Mouse (Mus musculus) C2C12 (cell line): ENCODE data around the gene Prcp. TPM values are rescaled to one million over a fixed set of nuclear protein-coding genes. Genes with fewer than 3 reads are reported as not detected.

Experiments used
- H3K27me3 ChIP-seq: one replicate; pipeline ENCODE4 v1.6.1; 2011; ENCODE audit not compliant: control insufficient read depth, insufficient read depth, insufficient read length
- H3K36me3 ChIP-seq: one replicate; pipeline ENCODE4 v1.6.1; 2011; ENCODE audit not compliant: control insufficient read depth, insufficient read depth
- H3K4me3 ChIP-seq: one replicate; pipeline ENCODE4 v1.5.1; 2011; ENCODE audit warnings: mild to moderate bottlenecking, control low read depth; ENCODE audit not compliant: poor library complexity, insufficient read depth, severe bottlenecking
- H3K79me2 ChIP-seq: one replicate; pipeline ENCODE4 v1.6.1; 2011; ENCODE audit not compliant: control insufficient read depth, insufficient read depth
- H3K79me3 ChIP-seq: one replicate; pipeline ENCODE4 v1.6.1; 2011; ENCODE audit warnings: low read depth, control low read depth
- H3ac ChIP-seq: one replicate; pipeline ENCODE3; 2011; ENCODE audit warnings: low read depth; ENCODE audit not compliant: control insufficient read depth, insufficient read length
- CEBPB ChIP-seq: IDR thresholded peaks from one replicate; pipeline ENCODE4 v1.6.1; 2011; ENCODE audit warnings: low read depth, mild to moderate bottlenecking, control low read depth, moderate library complexity
- CTCF ChIP-seq: IDR thresholded peaks from one replicate; pipeline ENCODE4 v1.5.1; 2011; ENCODE audit not compliant: control insufficient read depth, insufficient read depth, insufficient read length
- FOSL1 ChIP-seq: IDR thresholded peaks from one replicate; pipeline ENCODE4 v1.8.0; 2011; ENCODE audit warnings: mild to moderate bottlenecking, low read length; ENCODE audit not compliant: poor library complexity, insufficient read depth, severe bottlenecking
- MAX ChIP-seq: IDR thresholded peaks from one replicate; pipeline ENCODE4 v1.6.1; 2011; ENCODE audit warnings: mild to moderate bottlenecking, control low read depth
- MYOD1 ChIP-seq: IDR thresholded peaks from one replicate; pipeline ENCODE4 v1.6.1; 2011; ENCODE audit warnings: low read depth; ENCODE audit not compliant: control insufficient read depth, insufficient read length
- MYOG ChIP-seq: IDR thresholded peaks from one replicate; pipeline ENCODE4 v1.6.1; 2011; ENCODE audit not compliant: control insufficient read depth, insufficient read length; ENCODE audit errors: extremely low read depth
- USF1 ChIP-seq: IDR thresholded peaks from one replicate; pipeline ENCODE4 v1.6.1; 2011; ENCODE audit warnings: low read depth, mild to moderate bottlenecking, control low read depth, moderate library complexity
- polyA plus RNA-seq: library from polyadenylated mRNA; unstranded; fragments of >200 nt; fragmentation: generic; extraction: Trizol; gene quantifications from one replicate; pipeline ENCODE4 v1.2.1, GENCODE M21; 2012; ENCODE audit warnings: missing spikeins

Gene Prcp
- polyA plus RNA-seq, 1 experiment = 17.7 TPM

GRCm38 (mm10) chr7:92950775-92951174, 76.5 kb downstream of the Prcp start:
- Histone ChIP-seq H3K36me3 (no peaks in the 10 kb centered on the region), H3K4me3 (no peak overlapping the region), H3K27me3 (no peaks in the 10 kb centered on the region), H3ac (no peak overlapping the region), H3K79me2 (no peaks in the 10 kb centered on the region), H3K79me3 (no peaks in the 10 kb centered on the region)
- no peak for TF ChIP-seq CEBPB
- TF ChIP-seq MYOG = no peak
- no peak for TF ChIP-seq MYOD1
- no peak for TF ChIP-seq FOSL1
- no peak for TF ChIP-seq MAX
- no peak for TF ChIP-seq CTCF
- TF ChIP-seq USF1 = no peak

DNA sequence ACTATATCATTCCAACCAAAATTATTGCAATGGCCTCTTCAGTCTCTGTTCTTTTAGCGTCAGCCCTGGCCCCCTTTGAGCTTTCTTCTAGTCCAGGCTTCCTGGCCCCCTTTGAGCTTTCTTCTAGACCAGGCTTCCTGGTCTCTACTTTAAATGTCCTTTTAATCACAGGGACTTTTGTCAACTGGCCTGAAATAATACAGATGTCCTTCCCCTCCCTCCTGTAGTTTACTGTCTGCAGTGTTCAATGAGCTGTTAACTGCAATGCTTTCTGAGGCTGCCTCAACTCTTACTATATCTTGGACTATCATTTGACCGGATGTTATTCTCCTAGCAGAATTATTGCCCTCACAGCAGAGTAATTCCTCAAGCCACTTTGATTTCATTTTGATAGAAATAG, 77.9 kb downstream of the Prcp start:
- TF ChIP-seq USF1 (no peak), CTCF (no peak), MAX (no peak), FOSL1 (no peak), MYOG (no peak), CEBPB (no peak), MYOD1 (no peak)
- Histone ChIP-seq H3ac (no peak overlapping the region), H3K79me3 (no peaks in the 10 kb centered on the region), H3K4me3 (no peak overlapping the region), H3K27me3 (no peaks in the 10 kb centered on the region), H3K79me2 (no peaks in the 10 kb centered on the region), H3K36me3 (no peaks in the 10 kb centered on the region)

DNA sequence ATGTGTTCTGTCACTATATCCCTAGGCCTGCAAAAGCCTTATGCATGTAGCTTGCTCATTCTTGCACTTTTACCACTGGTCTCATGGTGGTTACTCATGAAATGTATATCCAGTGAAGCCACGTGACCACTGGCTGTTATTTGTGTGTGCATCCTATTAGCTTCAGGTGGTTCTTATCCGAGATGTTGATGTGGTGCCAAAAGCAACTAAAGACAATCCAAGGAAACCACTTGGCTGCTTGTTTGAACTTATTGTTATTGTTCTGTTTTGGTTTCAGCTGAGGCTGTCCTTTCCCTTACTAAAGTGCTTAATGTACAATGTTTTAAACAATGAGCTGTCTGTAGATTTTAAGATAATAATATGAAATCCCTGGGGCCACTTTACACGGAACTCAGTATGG, 85.5 kb downstream of the Prcp start:
- Histone ChIP-seq H3ac (no peak overlapping the region), H3K36me3 (no peaks in the 10 kb centered on the region), H3K79me2 (no peaks in the 10 kb centered on the region), H3K27me3 (no peaks in the 10 kb centered on the region), H3K4me3 (no peak overlapping the region), H3K79me3 (no peaks in the 10 kb centered on the region)
- no peak for TF ChIP-seq FOSL1
- TF ChIP-seq MAX = no peak
- TF ChIP-seq CTCF = no peak
- TF ChIP-seq MYOD1 = no peak
- TF ChIP-seq USF1 = no peak
- TF ChIP-seq MYOG = no peak
- TF ChIP-seq CEBPB = no peak

GRCm38 (mm10) chr7:92961876-92962275, 87.6 kb downstream of the Prcp start:
- Histone ChIP-seq H3K36me3 (no peaks in the 10 kb centered on the region), H3K4me3 (no peak overlapping the region), H3K27me3 (no peaks in the 10 kb centered on the region), H3ac (no peak overlapping the region), H3K79me3 (no peaks in the 10 kb centered on the region), H3K79me2 (no peaks in the 10 kb centered on the region)
- TF ChIP-seq MYOD1 (no peak), MYOG (no peak), FOSL1 (no peak), CEBPB (no peak), MAX (no peak), USF1 (no peak), CTCF (no peak)

- Histone ChIP-seq H3K79me2 (no peaks in the 10 kb centered on the region), H3K79me3 (no peaks in the 10 kb centered on the region), H3ac (no peak overlapping the region), H3K36me3 (no peaks in the 10 kb centered on the region), H3K4me3 (no peak overlapping the region), H3K27me3 (no peaks in the 10 kb centered on the region)
- TF ChIP-seq CTCF (no peak), FOSL1 (no peak), USF1 (no peak), CEBPB (no peak), MYOG (no peak), MYOD1 (no peak), MAX (no peak)
These were observed 90.7 kb downstream of the Prcp start for GRCm38 (mm10) chr7:92964754-92965501.
